Mouse (Mus musculus) splenic B cell, adult 2 months (primary cell): ENCODE measurements around the gene Tacr2.

ENCODE experiments used
- DNase-seq: peaks from one replicate; pipeline ENCODE4 v3.0.0-alpha.2; 2011; ENCODE audit warnings: low read depth, low spot score
- H3K27me3 ChIP-seq: 2 replicates; pipeline ENCODE4 v1.6.1; 2012; ENCODE audit warnings: mild to moderate bottlenecking, low read length, moderate library complexity, mixed read lengths; ENCODE audit not compliant: control insufficient read depth, poor library complexity, insufficient read depth, severe bottlenecking
- H3K36me3 ChIP-seq: 2 replicates; pipeline ENCODE4 v1.6.1; 2012; ENCODE audit warnings: mild to moderate bottlenecking, low read length, moderate library complexity, mixed read lengths; ENCODE audit not compliant: control insufficient read depth, poor library complexity, insufficient read depth, severe bottlenecking

Tacr2 gene

GRCm38 (mm10) chr10:62261115-62261886 lies 9.1 kb downstream of the Tacr2 start:
- no peaks in the 10 kb centered on the region for H3K27me3 ChIP-seq
- DNase-seq: peak; percentile 79

GRCm38 (mm10) chr10:62264299-62264698 lies 12.1 kb downstream of the Tacr2 start:
- DNase-seq: no peak
- Histone ChIP-seq H3K36me3 (0 out of 2 replicates have a peak, but pooled peaks cover 2% of the 10 kb centered on the region), H3K27me3 (no peaks in the 10 kb centered on the region)

More at GRCm38 (mm10) chr10:62261115-62261886, 9.1 kb downstream of the Tacr2 start:
- no peaks in the 10 kb centered on the region for H3K36me3 ChIP-seq

GRCm38 (mm10) chr10:62269278-62269677 lies 17.0 kb downstream of the Tacr2 start:
- H3K36me3 ChIP-seq: peaks cover 9% of the 10 kb centered on the region
- DNase-seq: no peak
- no peaks in the 10 kb centered on the region for H3K27me3 ChIP-seq

- H3K36me3 ChIP-seq: peaks cover 8% of the 10 kb centered on the region; the same call in 1 of the 2 replicates
- H3K27me3 ChIP-seq: no peaks in the 10 kb centered on the region
Measured at GRCm38 (mm10) chr10:62275235-62275634, 23.0 kb downstream of the Tacr2 start.

GRCm38 (mm10) chr10:62277499-62278293 lies 25.5 kb downstream of the Tacr2 start:
- DNase-seq: no peak
- peaks cover 6% of the 10 kb centered on the region; the same call in 1 of the 2 replicates for H3K36me3 ChIP-seq

More at GRCm38 (mm10) chr10:62275235-62275634, 23.0 kb downstream of the Tacr2 start:
- peak; percentile 82 for DNase-seq

GRCm38 (mm10) chr10:62279066-62279465 lies 26.8 kb downstream of the Tacr2 start:
- peaks cover 3% of the 10 kb centered on the region; the same call in 1 of the 2 replicates for H3K36me3 ChIP-seq
- no peaks in the 10 kb centered on the region for H3K27me3 ChIP-seq

More at GRCm38 (mm10) chr10:62277499-62278293, 25.5 kb downstream of the Tacr2 start:
- no peaks in the 10 kb centered on the region for H3K27me3 ChIP-seq

GRCm38 (mm10) chr10:62279671-62280070 lies 27.4 kb downstream of the Tacr2 start:
- no peak for DNase-seq
- H3K36me3 ChIP-seq: no peaks in the 10 kb centered on the region; the same call in 1 of the 2 replicates
- H3K27me3 ChIP-seq: no peaks in the 10 kb centered on the region

More at GRCm38 (mm10) chr10:62279066-62279465, 26.8 kb downstream of the Tacr2 start:
- no peak for DNase-seq

GRCm38 (mm10) chr10:62282782-62283181 lies 30.5 kb downstream of the Tacr2 start:
- Histone ChIP-seq H3K27me3 (no peaks in the 10 kb centered on the region), H3K36me3 (peaks cover 6% of the 10 kb centered on the region)
- no peak for DNase-seq

GRCm38 (mm10) chr10:62283206-62283792 lies 31.1 kb downstream of the Tacr2 start:
- DNase-seq: no peak
- H3K27me3 ChIP-seq: no peaks in the 10 kb centered on the region
- peaks cover 6% of the 10 kb centered on the region for H3K36me3 ChIP-seq

GRCm38 (mm10) chr10:62287460-62288124 lies 35.4 kb downstream of the Tacr2 start:
- Histone ChIP-seq H3K27me3 (no peaks in the 10 kb centered on the region), H3K36me3 (peaks cover 11% of the 10 kb centered on the region)
- DNase-seq: no peak

GRCm38 (mm10) chr10:62294112-62294511 lies 41.9 kb downstream of the Tacr2 start:
- no peak for DNase-seq
- Histone ChIP-seq H3K36me3 (peaks cover 7% of the 10 kb centered on the region), H3K27me3 (no peaks in the 10 kb centered on the region)

GRCm38 (mm10) chr10:62296086-62296872 lies 44.0 kb downstream of the Tacr2 start:
- no peaks in the 10 kb centered on the region for H3K27me3 ChIP-seq
- peaks cover 2% of the 10 kb centered on the region for H3K36me3 ChIP-seq
- DNase-seq: no peak

- no peaks in the 10 kb centered on the region; the same call in none of the 2 replicates for H3K36me3 ChIP-seq
- no peak for DNase-seq
- no peaks in the 10 kb centered on the region for H3K27me3 ChIP-seq
Measured at GRCm38 (mm10) chr10:62300006-62300827, 48.0 kb downstream of the Tacr2 start.
